Mouse (Mus musculus) G1E-ER4 (cell line): Measurements from ENCODE around the gene Plekhb2. TPM values are rescaled to one million over a fixed set of nuclear protein-coding genes. Genes with fewer than 3 reads are reported as not detected.

ENCODE experiments used
- GATA1 ChIP-seq: IDR thresholded peaks from one replicate; pipeline ENCODE4 v1.8.0; 2012; ENCODE audit warnings: low read length, inconsistent platforms
- polyA plus RNA-seq: library from polyadenylated mRNA; stranded (reverse); fragments of >175 nt; gene quantifications from 2 replicates; pipeline ENCODE4 v1.2.3, GENCODE M21; 2012

Gene Plekhb2
- 0.71 and 0.78 TPM in 2 replicates for polyA plus RNA-seq

DNA sequence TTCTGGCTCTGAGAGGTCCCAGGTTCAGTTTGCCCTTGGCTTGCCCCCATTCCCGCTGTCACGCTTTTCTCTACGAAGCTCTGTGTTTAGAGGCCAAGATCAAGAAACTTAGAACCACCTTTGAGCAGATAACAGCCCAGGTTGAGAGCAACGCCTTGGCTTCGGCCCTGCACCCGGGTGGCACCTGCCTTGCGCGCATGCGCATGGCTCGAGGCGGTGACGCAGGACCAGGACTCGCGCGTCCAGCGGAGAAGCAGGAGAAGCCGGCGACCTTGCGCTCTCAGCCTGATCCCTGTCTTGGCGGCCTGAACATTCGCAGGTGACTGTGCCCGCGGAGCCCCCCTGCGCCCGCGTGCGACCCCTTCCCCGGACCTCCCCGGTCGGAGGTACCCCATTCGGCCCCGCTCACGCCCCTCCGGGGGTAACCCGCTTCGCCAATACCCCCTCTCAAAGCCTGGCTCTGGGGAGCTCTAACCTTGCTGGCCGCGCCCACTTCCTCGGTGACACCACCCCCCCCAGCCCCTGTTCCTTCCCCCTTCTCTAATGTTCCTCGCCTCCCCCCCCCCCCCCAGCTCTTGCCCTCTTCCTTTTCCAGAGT lies at the start of gene Plekhb2:
Plekhb2 (plus strand) TSS at position 232 of the 598 bp plus-strand sequence.
- TF ChIP-seq GATA1: no peak

- TF ChIP-seq GATA1: no peak
Observed at GRCm38 (mm10) chr1:34801616-34802289, 48.0 kb upstream of the Plekhb2 start.

DNA sequence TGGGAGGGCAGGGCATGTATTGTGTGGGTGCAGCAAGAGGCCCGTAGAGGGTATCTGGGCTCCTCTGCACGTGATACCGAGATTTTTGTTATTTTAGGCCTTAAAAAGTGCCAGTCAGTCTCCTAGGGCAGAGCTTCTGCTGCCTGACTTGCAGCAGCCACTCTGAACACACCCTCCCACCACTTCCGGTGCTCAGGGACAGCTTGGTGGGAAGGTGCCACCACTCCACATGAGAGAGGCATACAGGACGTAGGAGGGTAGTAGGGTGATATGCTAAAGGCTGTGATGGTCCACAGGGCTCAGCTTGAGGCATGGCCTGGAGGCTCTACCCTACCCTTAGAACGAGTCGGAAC lies 47.5 kb upstream of the Plekhb2 start:
- TF ChIP-seq GATA1: no peak

DNA sequence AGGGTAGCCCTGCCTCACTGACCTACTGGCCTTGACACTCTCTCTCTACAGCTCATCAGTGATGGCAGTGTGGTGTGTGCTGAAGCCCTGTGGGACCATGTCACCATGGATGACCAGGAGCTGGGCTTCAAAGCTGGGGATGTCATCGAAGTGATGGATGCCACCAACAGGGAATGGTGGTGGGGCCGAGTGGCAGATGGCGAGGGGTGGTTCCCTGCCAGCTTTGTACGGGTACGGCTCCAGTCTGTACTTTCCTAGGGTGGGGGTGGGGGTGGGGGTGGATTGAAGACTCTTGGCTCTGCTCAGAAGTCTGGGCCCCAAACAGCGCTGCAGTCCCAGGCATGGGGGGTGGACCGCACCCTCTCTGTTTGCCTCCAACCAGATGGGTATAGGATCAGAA lies 44.9 kb upstream of the Plekhb2 start:
- TF ChIP-seq GATA1: no peak

DNA sequence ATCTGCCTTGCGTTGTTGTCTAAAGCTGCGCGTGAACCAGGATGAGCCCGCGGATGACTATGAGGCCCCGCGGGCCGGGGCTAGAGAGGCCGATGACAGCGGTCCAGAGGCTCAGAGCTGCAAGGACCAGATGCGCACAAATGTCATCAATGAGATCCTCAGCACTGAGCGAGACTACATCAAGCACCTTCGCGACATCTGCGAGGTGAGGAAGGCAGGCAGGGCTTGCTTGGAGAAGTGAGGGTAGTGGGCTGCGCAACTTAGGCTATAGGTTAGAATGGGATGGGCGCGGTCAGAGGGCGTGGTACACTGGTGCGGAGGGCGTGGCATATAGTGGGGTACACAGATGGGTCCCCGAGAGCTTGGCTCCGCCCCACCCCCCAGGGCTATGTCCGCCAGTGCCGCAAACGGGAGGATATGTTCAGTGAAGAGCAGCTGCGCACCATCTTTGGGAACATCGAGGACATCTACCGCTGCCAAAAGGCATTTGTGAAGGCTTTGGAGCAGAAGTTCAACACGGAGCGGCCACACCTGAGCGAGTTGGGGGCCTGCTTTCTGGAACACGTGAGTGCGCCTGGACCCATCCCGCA lies 43.8 kb upstream of the Plekhb2 start:
- no peak for TF ChIP-seq GATA1

- no peak for TF ChIP-seq GATA1
Observed at GRCm38 (mm10) chr1:34808445-34808844, 41.3 kb upstream of the Plekhb2 start.

GRCm38 (mm10) chr1:34810293-34810692 lies 39.5 kb upstream of the Plekhb2 start:
- TF ChIP-seq GATA1: no peak

DNA sequence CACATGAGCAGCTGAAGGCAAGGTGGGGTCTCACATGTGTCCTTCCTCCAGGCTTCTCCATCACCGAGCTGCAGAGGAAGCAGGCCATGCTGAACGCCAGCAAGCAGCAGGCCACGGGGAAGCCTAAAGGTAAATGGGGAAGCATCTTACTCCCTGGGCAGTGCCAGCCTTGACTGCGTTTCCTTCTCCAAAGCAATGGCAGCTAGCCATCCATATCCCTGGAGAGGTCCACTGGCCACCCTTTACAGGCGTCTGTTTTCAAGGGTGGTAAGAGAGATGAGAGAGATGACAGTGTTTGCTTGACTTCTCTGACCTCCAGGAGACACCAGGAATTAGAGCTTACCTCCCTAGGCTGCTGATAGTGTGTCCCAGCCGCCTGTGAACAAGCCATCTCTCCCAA lies 38.7 kb upstream of the Plekhb2 start:
- TF ChIP-seq GATA1: no peak

DNA sequence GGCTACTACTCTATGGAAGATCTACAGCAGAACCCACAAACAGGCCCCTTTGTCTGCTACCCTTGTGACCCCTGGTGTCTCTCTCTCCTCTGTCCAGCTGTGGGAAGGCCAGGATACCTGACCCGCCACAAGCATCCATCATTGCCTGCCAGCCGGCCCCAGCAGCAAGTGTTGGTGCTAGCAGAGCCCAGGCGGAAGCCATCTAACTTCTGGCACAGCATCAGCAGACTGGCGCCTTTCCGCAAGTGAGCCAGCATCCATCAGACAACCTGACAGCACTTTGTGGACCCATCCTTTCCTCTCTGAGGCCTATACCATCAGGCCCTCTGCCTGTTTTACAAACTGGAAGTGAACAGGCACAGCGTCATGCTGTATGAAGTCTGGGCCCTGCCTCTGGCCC lies 38.2 kb upstream of the Plekhb2 start:
- TF ChIP-seq GATA1: no peak

DNA sequence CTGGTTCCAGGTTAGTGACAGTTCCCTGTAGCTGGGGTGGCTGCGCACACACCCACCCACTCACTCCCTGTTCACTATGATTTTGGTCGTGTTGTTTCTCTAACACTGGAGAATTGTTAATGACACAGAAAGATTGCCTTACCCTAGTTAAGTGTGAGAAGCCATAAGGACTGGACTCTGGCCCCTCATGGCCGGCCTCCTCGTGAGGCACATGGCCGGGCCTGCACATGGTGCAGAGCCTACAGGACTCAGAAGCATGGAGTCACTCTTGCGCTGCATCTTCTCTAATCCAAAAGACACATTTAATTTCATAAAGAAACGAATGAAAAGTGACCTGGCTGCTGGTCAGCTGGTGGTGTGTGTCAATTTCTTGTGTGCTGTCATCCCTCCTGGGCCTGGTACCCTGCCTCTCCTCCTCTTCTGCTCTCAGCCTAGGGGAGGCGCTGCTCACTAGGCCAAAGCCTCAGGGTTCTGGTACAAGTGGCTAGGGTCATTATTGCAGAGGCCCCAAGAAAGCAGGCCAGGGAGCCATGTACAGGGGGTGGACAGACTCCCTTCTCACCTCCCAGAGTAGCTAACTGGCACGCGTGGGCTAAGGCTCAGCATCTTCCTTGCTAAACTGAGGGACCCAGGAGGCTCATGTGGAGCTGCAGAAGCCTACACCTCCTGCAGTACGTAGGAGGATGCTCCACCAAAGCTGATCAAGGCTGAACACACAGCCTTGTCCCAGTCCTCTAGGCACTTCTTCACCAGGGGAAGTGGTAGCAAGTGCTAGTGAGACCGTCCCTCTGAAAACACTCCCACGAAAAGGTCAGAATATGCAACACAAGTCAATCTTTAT lies 37.1 kb upstream of the Plekhb2 start:
- no peak for TF ChIP-seq GATA1

DNA sequence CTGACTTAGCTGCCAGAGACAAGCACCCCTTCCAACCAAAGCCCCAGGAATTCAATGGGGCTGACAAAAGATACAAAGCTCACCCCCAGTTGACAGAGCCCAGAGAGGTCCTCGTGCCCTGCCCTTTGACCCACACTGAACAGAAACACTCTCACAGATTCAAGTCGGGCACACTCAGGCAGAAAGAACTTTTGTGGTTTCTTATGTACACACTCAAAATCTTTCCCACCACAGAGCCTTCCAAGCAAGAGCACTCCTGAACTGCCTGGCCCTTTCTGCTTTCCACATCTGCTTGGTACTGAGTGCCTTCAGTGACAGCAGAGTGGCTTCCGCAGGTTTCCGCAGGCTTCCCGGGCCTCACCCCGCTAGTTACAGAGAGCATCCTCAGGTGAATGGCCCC lies 33.9 kb upstream of the Plekhb2 start:
- no peak for TF ChIP-seq GATA1

DNA sequence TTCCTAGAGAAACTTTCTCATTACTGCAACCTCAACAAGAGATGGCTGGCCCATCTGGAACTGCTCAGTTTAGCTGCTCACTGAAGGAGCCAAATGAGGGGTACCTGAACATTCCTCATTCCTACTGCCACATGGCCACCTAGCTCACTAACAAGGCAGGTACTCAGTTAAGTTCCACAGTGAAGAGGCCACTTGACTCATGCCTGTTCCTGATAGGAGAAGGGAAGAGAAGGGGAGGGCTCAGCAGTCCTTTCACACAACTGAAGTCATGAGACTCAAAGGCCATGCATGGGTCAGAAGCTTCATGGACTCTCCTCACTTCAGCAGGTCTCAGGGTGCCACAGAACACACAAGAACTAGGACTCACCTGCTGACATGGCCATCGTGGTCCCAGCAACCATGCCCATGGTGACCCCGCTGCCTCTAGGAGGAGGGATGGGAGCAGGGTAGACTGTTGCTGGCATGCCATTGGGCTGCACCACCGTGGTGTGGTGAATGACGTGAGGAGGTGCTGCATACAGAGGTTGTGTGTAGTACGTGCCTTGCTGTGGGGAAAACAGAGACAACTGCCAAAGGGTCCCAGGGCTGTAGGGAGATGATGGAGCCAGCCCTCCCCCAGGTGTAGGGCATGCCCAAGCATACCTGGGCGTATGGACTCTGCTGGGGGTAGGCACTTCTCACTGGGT lies 30.4 kb upstream of the Plekhb2 start:
- no peak for TF ChIP-seq GATA1

DNA sequence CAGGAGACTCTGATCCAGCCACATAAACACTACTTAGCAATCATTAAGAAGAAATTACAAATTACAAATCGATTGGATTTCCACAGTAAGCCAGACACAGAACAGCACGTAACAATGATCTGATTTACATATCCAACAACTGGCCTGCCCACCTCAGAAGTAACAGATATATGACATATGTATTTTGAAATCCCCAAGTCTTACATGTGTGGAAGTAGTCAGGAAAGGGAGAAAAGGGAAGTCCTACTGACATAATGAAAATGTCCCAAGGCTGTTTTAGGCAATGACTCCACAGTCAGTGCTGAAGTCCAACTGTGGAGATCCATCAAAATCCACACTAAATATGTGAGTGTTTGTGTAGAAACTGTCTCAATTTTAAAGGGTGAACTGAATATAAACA lies 28.4 kb upstream of the Plekhb2 start:
- no peak for TF ChIP-seq GATA1

DNA sequence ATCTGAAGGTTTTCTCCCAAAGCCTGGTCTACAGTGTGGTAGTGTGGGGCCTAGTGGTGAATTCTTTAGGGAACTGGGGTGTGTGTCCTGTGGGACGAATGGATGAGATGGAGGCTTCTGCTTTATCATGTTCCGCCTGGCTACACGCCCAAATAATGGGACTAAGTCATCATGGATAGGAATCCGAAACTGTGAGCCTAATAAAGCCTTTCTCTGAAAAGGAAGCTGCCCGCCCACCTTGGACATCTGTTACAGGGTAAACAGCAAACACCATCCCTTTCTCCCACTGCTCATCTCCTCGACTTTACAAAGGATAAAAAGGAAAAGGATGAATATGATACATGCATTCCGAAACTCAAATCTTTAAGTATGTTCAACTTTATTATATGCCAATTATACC lies 27.8 kb upstream of the Plekhb2 start:
- no peak for TF ChIP-seq GATA1

DNA sequence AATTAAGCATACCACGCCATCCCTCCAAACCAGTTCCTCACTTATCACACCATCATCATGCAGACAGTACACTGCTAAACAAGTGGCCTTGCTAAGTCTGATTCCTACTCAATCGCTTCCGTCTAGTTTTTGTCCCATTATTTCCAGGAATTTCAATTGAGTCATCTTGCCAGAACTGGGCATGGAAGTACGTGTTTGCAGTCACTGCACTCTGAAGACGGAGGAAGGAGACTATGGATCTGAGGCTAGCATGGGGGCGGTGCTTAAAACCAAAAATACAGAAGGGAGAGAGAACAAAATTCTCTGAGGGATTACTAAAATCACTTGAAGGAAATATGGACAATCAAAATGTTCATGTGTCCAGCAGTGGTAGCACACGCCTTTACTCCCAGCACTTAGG lies 27.0 kb upstream of the Plekhb2 start:
- no peak for TF ChIP-seq GATA1

DNA sequence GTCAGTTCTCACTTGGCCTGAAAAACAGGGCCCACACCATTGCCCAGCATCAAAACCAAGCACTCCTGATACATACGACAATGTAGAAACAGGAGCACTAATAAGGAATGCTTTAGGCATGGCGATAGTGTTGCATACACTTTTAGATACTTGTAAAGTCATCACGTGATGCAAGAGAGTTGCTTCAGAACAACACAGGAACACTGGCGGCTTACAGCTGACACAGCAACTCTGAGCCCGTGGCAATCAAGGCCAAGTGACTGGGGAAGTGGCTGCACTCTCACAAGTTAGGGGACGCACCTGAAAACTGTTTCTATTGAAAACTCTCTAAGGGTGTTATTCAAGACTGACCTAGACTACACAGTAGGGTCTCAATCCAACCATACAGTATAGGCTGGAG lies 26.4 kb upstream of the Plekhb2 start:
- TF ChIP-seq GATA1: no peak
